Mouse (Mus musculus) stomach, postnatal 0 days (tissue): ENCODE measurements at regions not wholly inside any gene's neighbourhood (a gene's known extent, or its start where the extent isn't known, plus 50 kb on each side); places are given as distances from the start of the nearest gene placed in this dataset.

Experiments used
- CTCF ChIP-seq: IDR thresholded peaks from 2 replicates; pipeline ENCODE4 v1.5.1; 2016; ENCODE audit warnings: antibody characterized with exemption, low read depth, mild to moderate bottlenecking, moderate library complexity
- EP300 ChIP-seq: optimal IDR thresholded peaks from 2 replicates; pipeline ENCODE3; 2016; ENCODE audit warnings: antibody characterized with exemption

DNA sequence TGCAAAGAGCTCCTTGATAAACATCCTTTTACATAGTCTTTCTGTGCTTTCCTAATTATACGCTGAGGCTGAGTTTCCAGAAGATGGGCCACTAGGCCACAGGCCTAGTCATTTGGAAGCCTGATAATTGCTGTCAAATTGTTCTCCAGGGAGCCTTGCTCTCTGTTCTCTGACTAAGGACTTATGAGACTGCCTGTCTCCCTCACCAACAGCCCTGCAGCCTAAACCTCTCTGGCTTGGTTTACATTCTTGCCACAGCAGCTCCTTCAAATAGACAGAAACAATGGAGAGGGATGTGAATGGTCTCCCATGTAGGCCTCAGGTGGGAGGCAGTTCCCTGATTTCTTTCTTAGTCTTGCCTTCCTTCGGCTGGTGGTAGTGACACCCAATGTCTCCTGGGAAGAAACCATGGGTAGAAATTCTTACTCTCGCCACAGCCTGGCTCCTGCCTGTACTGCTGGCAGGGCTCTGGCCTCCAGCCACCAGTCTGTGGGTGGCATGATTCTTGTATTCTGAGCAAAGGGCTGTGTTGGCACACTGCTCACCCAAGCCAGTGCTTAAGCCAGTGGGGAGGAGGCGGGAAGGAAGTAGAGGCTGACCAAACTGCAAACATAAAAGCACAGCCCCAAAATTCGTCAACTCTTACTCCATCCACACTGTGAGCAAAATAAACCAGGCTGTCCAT, 176.2 kb upstream of the Marcks start:
- TF ChIP-seq CTCF (no peak), EP300 (no peak)
